Mouse (Mus musculus) forebrain, embryonic 11.5 days (tissue): ENCODE data around the gene Ctrb1. TPM values are rescaled to one million over a fixed set of nuclear protein-coding genes. Genes with fewer than 3 reads are reported as not detected.

ENCODE experiments used
- ATAC-seq: fragments of 200-750 bp; cut with Nextera tagmentation; replicated peaks from 2 replicates; pipeline ENCODE4 v1.8.0; 2017; ENCODE audit warnings: moderate TSS enrichment; ENCODE audit not compliant: low FRiP score
- DNase-seq: peaks from one replicate; pipeline ENCODE4 v3.0.0-alpha.2; 2017; ENCODE audit warnings: low spot score
- H3K27ac ChIP-seq: fragments of 300-500 bp; sonication (generic); 2 replicates; pipeline ENCODE4 v1.5.1; 2014; ENCODE audit warnings: low read depth, low read length
- H3K27me3 ChIP-seq: fragments of 300-500 bp; sonication (generic); 2 replicates; pipeline ENCODE4 v1.6.1; 2014; ENCODE audit warnings: mild to moderate bottlenecking, low read length, mixed read lengths; ENCODE audit not compliant: control insufficient read depth, insufficient read depth
- H3K36me3 ChIP-seq: fragments of 300-500 bp; sonication (generic); 2 replicates; pipeline ENCODE4 v1.6.1; 2014; ENCODE audit warnings: mild to moderate bottlenecking, low read length, moderate library complexity, mixed read lengths; ENCODE audit not compliant: control insufficient read depth, insufficient read depth
- H3K4me1 ChIP-seq: fragments of 300-500 bp; sonication (generic); replicated peaks from 2 replicates; pipeline ENCODE4 v1.6.1; 2014; ENCODE audit warnings: low read length, mixed read lengths; ENCODE audit not compliant: control insufficient read depth, insufficient read depth
- H3K4me2 ChIP-seq: fragments of 300-500 bp; sonication (generic); 2 replicates; pipeline ENCODE4 v1.6.1; 2014; ENCODE audit warnings: low read depth, mild to moderate bottlenecking, low read length, moderate library complexity, mixed read lengths; ENCODE audit not compliant: severe bottlenecking
- H3K4me3 ChIP-seq: fragments of 300-500 bp; sonication (generic); 2 replicates; pipeline ENCODE4 v1.5.1; 2014; ENCODE audit warnings: low read depth, low read length
- H3K9ac ChIP-seq: fragments of 300-500 bp; sonication (generic); 2 replicates; pipeline ENCODE4 v1.6.1; 2014; ENCODE audit warnings: low read length
- H3K9me3 ChIP-seq: fragments of 300-500 bp; sonication (generic); 2 replicates; pipeline ENCODE4 v1.6.1; 2016; ENCODE audit warnings: low read length, mixed read lengths; ENCODE audit not compliant: control insufficient read depth
- WGBS: fragments of 180-500 bp; shearing (Covaris S2); extraction: QIAGEN DNeasy Blood & Tissue Kit; methylation state at CpG from one replicate; pipeline ENCODE4 v1.1.7; 2014; 5-methylcytosine and 5-hydroxymethylcytosine counted together
- polyA plus RNA-seq: library from polyadenylated mRNA; unstranded; fragments of >200 nt; fragmentation: Nextera tagmentation; extraction: Ambion mirVana; gene quantifications from 2 replicates; pipeline ENCODE4 v1.2.1, GENCODE M21; 2014

Ctrb1 gene
- polyA plus RNA-seq, 1 experiment from 2014 or later: not detected

DNA sequence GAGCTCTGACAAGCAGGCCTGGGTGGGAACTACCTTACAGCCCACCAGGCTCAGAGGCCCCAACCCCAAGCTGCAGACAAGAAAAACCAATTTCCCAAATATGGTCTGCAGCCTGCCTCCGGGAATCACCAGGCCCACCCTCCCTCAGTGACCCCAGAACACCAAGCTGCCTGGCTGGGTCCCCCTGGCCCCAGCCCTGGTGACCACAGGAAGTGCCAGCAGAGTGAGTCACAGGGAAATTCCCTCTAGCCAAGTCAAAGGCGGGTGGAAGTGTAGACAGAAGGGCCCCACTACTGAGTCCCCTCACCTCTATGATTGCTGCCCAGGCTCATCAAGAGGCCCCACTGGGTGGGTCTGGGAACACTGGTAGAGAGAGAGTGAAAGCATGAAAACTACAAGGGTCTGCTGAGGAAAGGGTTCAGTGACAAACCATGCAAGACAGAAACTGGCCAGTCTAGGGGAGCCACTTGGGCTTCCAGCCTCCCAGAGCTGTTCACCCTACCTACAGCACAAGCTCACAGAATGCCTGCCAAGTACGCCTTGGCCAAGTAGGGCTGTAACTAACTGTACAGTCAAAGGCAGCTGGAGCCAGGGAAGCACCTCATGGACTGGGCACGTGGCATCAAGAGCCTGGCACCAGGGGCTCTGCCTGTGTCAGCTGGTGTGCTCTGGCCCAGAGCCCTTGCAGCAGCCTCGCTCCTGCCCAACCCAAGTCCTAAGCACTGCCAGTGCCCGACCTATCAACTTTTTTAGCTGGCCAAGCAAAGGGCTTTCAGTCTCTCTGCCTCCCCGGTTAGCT lies 35.5 kb upstream of the Ctrb1 start:
- no peak for DNase-seq
- H3K27me3 ChIP-seq: no peaks in the 10 kb centered on the region
- no peaks in the 10 kb centered on the region for H3K36me3 ChIP-seq
- no peak overlapping the region for H3K27ac ChIP-seq
- H3K4me3 ChIP-seq: no peak overlapping the region
- no peaks in the 10 kb centered on the region for H3K9me3 ChIP-seq
- ATAC-seq: no peak
- H3K4me2 ChIP-seq: no peak overlapping the region
- WGBS: 78% methylated on average over 7 of the region's 7 CpGs
- peaks cover 12% of the 10 kb centered on the region; the same call in 1 of the 2 replicates for H3K4me1 ChIP-seq
- no peak overlapping the region for H3K9ac ChIP-seq

DNA sequence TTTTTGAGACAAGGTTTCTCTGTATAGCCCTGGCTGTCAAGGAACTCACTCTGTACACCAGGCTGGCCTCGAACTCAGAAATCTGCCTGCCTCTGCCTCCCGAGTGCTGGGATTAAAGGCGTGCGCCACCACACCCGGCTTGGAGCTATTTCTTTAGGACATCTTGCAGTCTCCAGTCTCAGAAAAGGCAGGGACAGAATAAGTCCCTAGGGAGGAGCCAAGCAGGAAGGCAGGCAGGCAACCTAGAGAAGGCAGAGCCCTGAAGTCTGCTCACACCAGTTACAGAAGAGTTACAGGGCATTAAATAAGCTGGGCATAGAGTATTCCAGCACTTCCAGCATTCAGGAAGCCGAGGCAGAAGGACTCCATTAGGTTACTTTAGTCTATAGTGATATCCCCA lies 34.5 kb upstream of the Ctrb1 start:
- DNase-seq (no peak), ATAC-seq (no peak)
- Histone ChIP-seq H3K27ac (no peak overlapping the region), H3K9me3 (no peaks in the 10 kb centered on the region), H3K4me3 (no peak overlapping the region), H3K9ac (no peak overlapping the region), H3K4me1 (0 out of 2 replicates have a peak, but pooled peaks cover 5% of the 10 kb centered on the region), H3K36me3 (no peaks in the 10 kb centered on the region; the same call in 1 of the 2 replicates), H3K27me3 (no peaks in the 10 kb centered on the region), H3K4me2 (no peak overlapping the region)
- 97% methylated on average over 6 of the region's 6 CpGs for WGBS

DNA sequence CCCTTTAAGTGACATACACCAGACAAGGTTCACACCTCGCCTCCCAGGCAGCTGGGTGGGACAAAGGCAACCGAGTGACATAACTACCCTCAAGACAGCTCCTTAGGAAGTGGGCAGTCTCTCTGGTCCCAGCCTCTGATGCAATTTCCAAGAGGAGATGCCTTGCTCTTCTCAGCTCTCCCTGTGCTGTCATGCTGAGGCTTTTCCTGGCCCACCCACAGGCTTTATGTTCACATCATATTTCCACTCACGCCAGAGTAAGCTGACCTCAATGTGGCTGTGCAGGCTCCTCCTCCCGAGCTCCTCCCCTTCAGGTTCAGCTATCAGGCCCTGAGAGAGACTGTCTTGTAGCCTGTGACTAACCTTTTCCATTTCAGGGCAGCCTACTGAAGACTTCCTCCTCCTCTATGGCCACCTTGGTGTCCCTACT lies 29.3 kb upstream of the Ctrb1 start:
- Histone ChIP-seq H3K9me3 (no peaks in the 10 kb centered on the region), H3K9ac (no peak overlapping the region), H3K27me3 (no peaks in the 10 kb centered on the region), H3K27ac (no peak overlapping the region), H3K36me3 (no peaks in the 10 kb centered on the region; the same call in 1 of the 2 replicates), H3K4me2 (no peak overlapping the region), H3K4me3 (no peak overlapping the region), H3K4me1 (peaks cover 17% of the 10 kb centered on the region)
- 74% methylated on average over 4 of the region's 4 CpGs for WGBS
- ATAC-seq (no peak), DNase-seq (no peak)

DNA sequence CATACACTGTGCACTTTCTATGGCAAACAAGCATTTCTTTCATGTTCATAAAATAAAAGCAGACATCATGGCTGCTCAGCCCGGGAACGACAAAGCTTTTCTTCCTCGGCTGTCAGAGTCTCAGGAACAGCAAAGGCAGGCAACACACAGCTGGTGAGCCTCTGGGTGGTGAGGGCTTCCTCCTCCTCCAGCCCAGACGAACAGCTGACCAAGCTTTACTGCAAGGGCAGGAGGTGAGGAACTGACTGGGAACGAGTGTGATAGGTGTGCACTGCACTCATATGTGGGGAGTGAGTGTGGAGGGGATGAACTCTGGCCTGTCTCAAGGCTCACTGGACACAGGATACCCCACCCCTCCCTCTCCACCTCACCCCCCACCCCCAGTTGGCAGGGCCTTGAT lies 28.1 kb upstream of the Ctrb1 start:
- ATAC-seq (no peak), DNase-seq (no peak)
- Histone ChIP-seq H3K9me3 (no peaks in the 10 kb centered on the region), H3K27ac (no peak overlapping the region), H3K4me1 (peaks cover 17% of the 10 kb centered on the region), H3K4me2 (no peak overlapping the region), H3K27me3 (no peaks in the 10 kb centered on the region), H3K36me3 (peaks cover 2% of the 10 kb centered on the region; the same call in 1 of the 2 replicates), H3K9ac (no peak overlapping the region), H3K4me3 (no peak overlapping the region)
- 69% methylated on average over 5 of the region's 5 CpGs for WGBS

DNA sequence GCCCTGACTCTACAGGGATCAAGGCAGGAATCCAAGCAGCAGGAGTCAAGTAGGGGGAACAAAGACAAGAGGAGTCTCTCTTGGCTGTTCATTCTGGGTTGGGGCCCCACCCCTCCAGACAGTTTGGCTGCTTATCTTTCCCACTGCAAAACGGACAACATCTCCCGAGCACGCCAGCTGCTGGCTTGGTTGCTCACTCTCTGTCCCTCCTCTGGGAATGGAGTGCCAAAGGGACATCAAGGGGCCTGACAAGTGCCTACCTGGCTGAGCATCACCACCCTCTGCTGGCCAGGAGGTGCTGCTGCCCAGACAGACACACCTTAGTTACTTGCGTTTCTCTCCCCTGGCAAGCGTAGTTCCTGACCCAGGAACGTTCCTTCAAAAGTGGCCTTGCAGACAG lies 27.1 kb upstream of the Ctrb1 start:
- Histone ChIP-seq H3K27ac (peak overlapping the region; percentile 88), H3K36me3 (peaks cover 7% of the 10 kb centered on the region; the same call in 1 of the 2 replicates), H3K4me2 (no peak overlapping the region), H3K27me3 (no peaks in the 10 kb centered on the region), H3K4me1 (peaks cover 17% of the 10 kb centered on the region), H3K4me3 (no peak overlapping the region), H3K9me3 (no peaks in the 10 kb centered on the region), H3K9ac (no peak overlapping the region)
- DNase-seq: no peak
- 63% methylated on average over 6 of the region's 6 CpGs for WGBS
- ATAC-seq: no peak

DNA sequence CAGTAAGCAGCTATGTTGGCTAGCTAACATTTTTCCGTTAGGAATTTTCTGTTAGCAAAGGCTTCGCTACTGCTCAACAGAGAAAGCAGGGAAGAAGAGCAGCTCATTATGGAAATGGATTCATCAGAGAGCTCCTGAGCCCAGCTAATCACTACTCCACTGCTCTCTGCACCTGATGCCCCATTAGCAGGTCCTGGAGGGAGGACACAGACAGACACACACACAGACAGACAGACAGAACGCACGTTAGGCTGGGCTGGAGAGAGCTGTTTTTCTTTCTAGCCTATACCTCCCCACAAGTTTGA lies 26.6 kb upstream of the Ctrb1 start:
- ATAC-seq: peak; percentile 19; the same call in 1 of the 2 replicates
- WGBS: 85% methylated on average over 4 of the region's 4 CpGs
- H3K4me1 ChIP-seq: peaks cover 17% of the 10 kb centered on the region
- H3K9ac ChIP-seq: peak overlapping the region; percentile 14; the same call in 1 of the 2 replicates
- H3K27ac ChIP-seq: peak overlapping the region; percentile 88
- no peaks in the 10 kb centered on the region for H3K9me3 ChIP-seq
- no peak overlapping the region for H3K4me3 ChIP-seq
- peaks cover 7% of the 10 kb centered on the region; the same call in 1 of the 2 replicates for H3K36me3 ChIP-seq
- no peaks in the 10 kb centered on the region for H3K27me3 ChIP-seq
- no peak overlapping the region for H3K4me2 ChIP-seq
- no peak for DNase-seq

DNA sequence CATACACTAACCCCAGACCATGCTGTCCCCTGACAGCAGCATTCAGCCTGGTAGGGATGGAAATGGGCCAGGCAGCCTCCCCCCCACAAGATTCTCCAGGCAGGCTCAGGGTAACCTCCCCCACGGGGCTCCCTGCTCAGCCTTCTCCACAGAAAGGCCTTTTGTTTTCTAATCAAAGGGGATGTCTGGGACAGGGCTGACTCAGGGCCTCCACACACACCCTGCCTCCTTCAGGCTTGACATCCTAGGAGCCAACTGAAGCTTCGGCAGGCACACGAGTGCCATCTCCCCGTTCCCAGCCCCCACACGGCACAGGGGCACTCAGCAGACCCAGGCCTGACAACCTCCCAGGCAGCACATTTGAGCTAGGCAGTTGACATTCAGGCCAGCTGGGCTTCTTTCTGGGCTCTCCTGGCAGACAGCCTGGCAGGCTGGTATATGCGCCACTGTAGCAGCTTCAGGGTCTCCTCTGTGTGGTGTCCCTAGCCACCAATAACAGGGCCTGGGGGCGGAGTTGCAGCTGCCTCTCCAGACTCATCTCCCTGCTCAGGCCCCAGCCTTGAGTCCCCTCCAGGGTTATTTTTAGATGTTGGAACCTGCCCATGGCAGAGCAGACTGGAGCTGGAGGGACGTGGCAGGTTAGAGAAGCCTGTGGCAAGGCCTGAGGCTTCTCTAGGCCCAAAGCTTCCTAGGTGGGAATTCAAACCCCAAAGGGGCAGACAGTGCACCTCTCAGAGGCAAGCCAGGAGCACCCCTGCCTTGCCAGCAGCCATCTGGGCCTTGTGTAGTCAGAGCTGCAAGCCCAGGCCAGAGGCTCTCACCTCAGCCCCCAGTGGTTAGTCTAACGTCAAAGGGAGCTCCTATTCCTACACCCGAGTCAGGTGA lies 26.0 kb upstream of the Ctrb1 start:
- H3K36me3 ChIP-seq: peaks cover 7% of the 10 kb centered on the region; the same call in 1 of the 2 replicates
- peak; percentile 71 for DNase-seq

DNA sequence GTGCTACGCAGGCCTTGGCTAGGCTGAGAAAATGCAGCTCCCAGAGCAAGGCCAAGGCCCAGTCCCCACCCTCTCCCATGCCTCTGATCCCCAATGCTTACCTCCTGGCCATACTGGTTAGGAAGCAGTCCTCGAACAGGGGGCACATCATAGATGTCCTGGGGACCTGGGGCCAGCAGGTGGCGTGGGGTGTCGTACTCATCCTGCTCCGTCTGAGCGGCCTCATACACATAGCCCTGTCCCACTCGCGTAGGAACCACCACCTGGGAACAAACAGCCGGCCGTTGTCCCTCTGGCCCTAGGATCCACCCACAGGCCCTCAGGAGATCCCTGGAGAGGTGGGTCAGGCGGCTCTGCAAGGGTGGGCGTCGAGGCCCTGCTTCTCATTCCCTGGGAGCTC lies 24.7 kb upstream of the Ctrb1 start:
- no peak for ATAC-seq
- Histone ChIP-seq H3K27me3 (no peaks in the 10 kb centered on the region), H3K4me1 (peaks cover 17% of the 10 kb centered on the region), H3K27ac (0 out of 2 replicates have a peak overlapping the region, but pooled peaks have one; percentile 88), H3K4me3 (no peak overlapping the region), H3K4me2 (no peak overlapping the region), H3K9me3 (no peaks in the 10 kb centered on the region), H3K9ac (no peak overlapping the region), H3K36me3 (peaks cover 12% of the 10 kb centered on the region)
- 90% methylated on average over 13 of the region's 13 CpGs for WGBS
- no peak for DNase-seq

More for the DNA sequence above, 26.0 kb upstream of the Ctrb1 start:
- Histone ChIP-seq H3K4me3 (no peak overlapping the region), H3K4me2 (peak overlapping the region; percentile 27; the same call in 1 of the 2 replicates), H3K4me1 (peaks cover 17% of the 10 kb centered on the region), H3K9me3 (no peaks in the 10 kb centered on the region), H3K9ac (peak overlapping the region; percentile 14; the same call in 1 of the 2 replicates), H3K27me3 (no peaks in the 10 kb centered on the region), H3K27ac (peak overlapping the region; percentile 88)
- WGBS: 39% methylated on average over 10 of the region's 10 CpGs
- ATAC-seq: peak; percentile 63
